Mouse (Mus musculus) thymus, postnatal 36 days (tissue): ENCODE data around the gene H3f3a.

Experiments
- DNase-seq, 2 experiments: peaks; one replicate each; pipeline ENCODE4 v3.0.0; 2022; ENCODE audit warnings: mixed read lengths in 2 of 2

The H3f3a gene

GRCm38 (mm10) chr1:180822276-180822675 lies 8.5 kb upstream of the H3f3a start:
- no peak for DNase-seq

- no peak for DNase-seq
Measured at GRCm38 (mm10) chr1:180821101-180821500, 7.4 kb upstream of the H3f3a start.

DNA sequence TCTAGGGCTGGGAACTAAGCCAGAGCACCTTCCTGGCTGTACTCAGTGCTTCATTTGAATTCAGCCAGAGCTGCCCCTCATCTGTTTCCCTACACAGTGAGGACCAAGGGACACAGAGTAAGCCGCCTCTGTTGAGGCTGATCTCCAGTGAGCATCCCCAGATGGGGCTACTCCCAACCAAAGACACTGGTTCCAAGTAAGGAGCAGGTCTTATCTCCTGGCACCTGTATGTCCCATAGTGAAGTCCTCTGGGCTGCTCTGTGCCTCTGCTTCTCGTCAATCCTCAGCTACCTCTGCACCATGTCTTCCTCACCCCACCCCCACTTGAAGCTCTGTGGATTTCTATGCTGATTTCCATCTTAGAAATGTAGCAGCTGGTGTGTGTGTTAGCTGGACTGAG lies 4.3 kb upstream of the H3f3a start:
- no peak for DNase-seq

DNA sequence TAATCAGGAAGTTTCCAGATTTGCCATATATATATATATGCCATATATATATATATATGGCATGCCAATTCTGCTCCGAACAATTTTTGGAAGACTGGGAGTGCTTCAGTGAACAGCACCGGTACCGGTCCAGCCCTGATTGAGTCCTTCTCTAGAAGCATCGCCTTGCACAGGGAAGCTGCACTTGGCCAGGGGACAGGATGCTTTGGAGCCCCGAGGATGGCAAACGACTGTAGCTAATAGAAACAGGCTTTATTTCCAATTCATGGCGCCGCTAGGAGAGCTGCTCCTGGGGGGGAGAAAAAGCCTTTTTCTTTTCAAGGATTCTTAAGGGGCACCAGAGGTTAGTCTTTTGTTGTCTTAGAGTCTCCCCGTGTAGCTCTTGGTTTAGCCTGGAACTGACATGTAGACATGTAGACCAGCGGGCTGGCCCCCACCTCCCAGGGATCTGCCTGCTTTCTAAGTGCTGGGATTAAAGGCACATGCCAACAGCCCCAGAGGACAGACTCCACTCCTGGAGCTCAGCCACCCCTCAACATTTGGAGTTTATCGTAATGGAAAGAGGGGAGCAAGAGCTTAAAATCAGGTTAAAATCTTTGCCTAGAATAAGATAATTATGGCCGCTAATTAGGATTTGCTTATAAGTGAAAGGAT lies 1.8 kb upstream of the H3f3a start:
- no peak for DNase-seq

GRCm38 (mm10) chr1:180813409-180813884 lies 296 bp downstream of the H3f3a start:
- peak; percentile 95 for DNase-seq

- DNase-seq, result peak; percentile 56 to 63
Measured at GRCm38 (mm10) chr1:180812463-180813408, 1.0 kb downstream of the H3f3a start.

GRCm38 (mm10) chr1:180811596-180812462 lies 1.9 kb downstream of the H3f3a start:
- DNase-seq, result peak; percentile 35 to 43

- DNase-seq, result no peak
Measured at GRCm38 (mm10) chr1:180810976-180811375, 2.8 kb downstream of the H3f3a start.

DNA sequence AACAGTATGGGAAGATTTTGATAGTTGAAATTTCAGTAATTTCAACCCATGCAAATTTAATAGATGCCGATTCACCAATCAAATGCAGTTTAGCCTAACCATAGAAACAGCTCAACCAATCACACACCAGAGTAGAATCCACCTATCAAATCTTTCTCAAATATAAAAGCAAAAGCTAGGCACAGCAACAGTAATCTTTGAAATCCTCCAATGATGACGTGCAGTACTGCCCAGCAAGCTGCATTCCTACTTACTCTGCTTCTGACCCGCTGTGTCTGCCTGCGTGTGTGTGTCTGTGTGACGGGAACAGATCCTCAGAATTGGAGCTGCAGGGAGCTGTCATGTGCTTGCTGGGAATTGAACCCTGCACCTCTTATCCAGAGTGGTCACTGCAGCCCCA lies 4.9 kb downstream of the H3f3a start:
- no peak for DNase-seq

DNA sequence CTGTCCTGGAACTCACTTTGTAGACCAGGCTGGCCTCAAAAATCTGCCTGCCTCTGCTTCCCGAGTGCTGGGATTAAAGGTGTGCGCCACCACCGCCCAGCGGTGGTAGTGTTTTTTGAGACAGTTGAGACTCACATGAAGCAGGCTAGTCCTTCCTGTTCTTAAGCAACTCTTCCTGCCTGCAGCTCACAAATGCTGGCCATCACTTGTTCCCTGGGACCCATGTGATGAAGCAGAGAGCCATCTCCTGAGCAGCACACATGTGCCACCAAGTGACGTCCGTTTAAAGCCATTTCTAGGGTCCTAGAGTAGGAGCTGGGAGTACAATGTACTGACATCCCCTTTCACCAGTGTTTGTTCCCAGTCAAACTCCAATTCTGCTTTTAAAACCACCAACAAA lies 9.9 kb downstream of the H3f3a start:
- no peak for DNase-seq

- no peak for DNase-seq
Measured at GRCm38 (mm10) chr1:180801466-180801994, 12.2 kb downstream of the H3f3a start.

DNA sequence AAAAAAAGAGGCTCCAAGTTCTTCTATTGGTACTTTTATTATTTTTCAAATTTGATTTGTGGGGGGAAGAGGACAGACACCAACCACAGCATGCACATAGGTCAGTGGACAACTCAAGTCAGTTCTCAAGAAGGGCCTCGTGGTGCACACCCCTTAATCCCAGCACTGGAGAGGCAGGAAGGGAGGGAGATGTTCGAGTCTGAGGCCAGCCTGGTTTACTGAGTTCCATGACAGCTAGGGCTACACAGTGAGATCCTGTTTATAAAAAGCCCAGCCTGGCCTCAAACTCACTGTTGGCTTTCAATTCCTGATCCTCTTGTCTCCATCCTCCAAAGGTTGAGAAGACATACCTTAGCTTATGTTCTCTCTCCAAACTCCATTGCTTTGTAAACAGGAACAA lies 12.9 kb downstream of the H3f3a start:
- DNase-seq, result no peak

- no peak for DNase-seq
Measured at GRCm38 (mm10) chr1:180800022-180800421, 13.7 kb downstream of the H3f3a start.

DNA sequence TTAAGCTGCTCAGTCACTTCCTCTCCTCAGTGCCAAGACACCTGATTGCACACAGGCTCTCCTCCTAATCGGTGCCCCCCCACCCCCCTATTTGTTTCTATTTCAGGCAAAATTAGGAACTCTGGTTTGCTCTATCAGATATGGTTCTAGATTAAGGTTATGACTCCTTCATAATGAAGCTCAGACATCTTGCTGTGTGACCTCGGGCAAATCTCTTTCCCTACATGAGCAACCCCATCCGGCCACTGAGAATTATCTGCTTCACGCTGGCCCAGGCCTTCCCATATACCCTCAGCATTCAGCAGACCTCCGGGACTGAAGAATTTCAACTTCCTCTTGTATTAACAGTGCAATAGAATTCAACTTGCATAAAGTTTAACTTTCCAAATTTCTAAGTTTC lies 14.5 kb downstream of the H3f3a start:
- no peak for DNase-seq

- no peak for DNase-seq
Measured at GRCm38 (mm10) chr1:180798660-180799059, 15.1 kb downstream of the H3f3a start.

- DNase-seq, result no peak
Measured at GRCm38 (mm10) chr1:180794170-180794569, 19.6 kb downstream of the H3f3a start.

- DNase-seq, result no peak
Measured at GRCm38 (mm10) chr1:180793445-180794117, 20.2 kb downstream of the H3f3a start.

DNA sequence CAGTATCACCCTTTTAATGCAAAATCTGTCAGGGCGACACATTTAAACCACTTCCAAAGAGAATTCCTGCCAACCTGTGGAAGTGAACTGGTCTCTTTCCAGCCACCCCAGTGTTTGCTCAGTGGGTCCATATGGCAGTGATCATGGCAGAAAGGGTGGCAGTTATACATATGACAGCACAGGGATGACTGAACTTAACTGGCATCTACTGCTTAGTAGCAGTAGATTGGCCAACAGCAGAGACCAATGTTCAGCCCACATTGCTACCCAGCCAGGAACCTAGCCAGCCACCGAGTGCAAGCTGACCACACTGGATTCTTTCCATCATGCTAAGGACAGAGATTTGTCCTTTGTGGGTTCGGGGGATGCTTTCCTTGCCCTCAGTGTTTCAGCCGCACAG lies 20.9 kb downstream of the H3f3a start:
- no peak for DNase-seq

GRCm38 (mm10) chr1:180791821-180792480 lies 21.8 kb downstream of the H3f3a start:
- no peak for DNase-seq

- DNase-seq, result no peak
Measured at GRCm38 (mm10) chr1:180783580-180783928, 30.2 kb downstream of the H3f3a start.

DNA sequence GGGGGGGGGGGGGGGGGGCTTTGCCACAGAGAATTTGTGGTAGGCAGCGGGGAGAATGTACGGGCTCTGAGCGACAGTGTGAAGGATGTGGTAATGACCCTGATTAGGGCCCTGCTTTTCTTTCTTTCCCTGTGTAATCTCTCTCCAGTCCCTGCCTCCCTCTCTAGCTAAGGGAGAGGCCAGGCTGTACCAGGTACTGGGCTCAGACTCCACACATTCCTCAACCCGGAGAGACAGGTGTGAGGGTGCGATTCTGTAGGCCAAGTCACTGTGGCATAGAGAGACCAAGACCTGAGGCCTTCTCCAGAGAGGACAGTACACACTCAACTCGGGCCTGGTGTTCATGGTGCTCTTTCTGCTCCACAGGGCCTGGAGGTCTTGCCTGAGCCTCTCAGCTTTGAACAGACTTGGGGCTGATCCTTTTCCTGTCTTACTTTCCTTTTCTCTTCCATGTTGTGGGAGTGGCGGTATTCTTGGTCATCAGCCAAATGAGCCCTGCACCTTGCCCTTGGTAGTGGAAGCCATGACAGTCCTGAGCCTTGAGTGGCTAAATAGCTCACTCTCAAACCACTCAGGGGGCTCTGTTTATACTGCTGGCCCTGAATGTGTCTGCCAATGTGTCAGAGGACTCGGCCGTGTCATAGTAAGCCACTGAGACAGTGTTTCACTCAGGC lies 30.7 kb downstream of the H3f3a start:
- DNase-seq, result no peak
